Mouse (Mus musculus): ENCODE data around the gene Hopx. TPM values are rescaled to one million over a fixed set of nuclear protein-coding genes. Genes with fewer than 3 reads are reported as not detected.
A peak's percentile ranks its signal among the peaks of the same experiment; 100 is the strongest.

Hopx gene
- polyA plus RNA-seq, 1 experiment from 2014 or later: 8.8 TPM

DNA sequence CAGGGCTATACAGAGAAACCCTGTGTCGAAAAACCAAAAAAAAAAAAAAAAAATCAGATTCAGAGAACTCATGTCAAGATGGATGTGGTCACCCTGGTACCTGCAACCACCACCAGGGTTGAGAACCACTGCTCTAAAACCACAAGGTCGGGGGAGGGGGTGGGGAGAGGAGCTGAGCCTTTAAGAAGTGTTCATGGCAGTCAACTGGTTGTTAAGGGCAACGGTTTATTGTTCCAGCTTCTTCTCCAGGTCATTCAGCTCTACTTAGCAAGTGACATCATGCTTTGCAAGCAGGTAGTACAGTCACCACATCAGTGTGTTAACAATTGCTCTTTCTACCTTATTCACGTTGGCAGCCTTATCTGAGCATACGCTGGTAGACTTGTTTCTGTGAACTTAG, 29.7 kb upstream of the Hopx start:
- no peak for ATAC-seq (ENCODE audit: low read depth)
- WGBS: 68% methylated on average over 4 of the region's 5 CpGs
- no peaks in the 10 kb centered on the region for H3K36me3 ChIP-seq

GRCm38 (mm10) chr5:77143076-77143475, 28.2 kb upstream of the Hopx start:
- Histone ChIP-seq H3K36me3 (no peaks in the 10 kb centered on the region), H3K27ac (replicated peaks) (no peak overlapping the region), H3K4me1 (replicated peaks) (peaks cover 23% of the 10 kb centered on the region), H3K9me3 (no peaks in the 10 kb centered on the region), H3K9ac (no peak overlapping the region), H3K4me3 (no peak overlapping the region), H3K4me2 (no peak overlapping the region), H3K27me3 (no peaks in the 10 kb centered on the region)
- ATAC-seq (ENCODE audit: low read depth): no peak
- 79% methylated on average over 3 of the region's 3 CpGs for WGBS

More for the DNA sequence above, 29.7 kb upstream of the Hopx start:
- Histone ChIP-seq H3K9me3 (no peaks in the 10 kb centered on the region), H3K27ac (replicated peaks) (no peak overlapping the region), H3K9ac (no peak overlapping the region), H3K4me1 (replicated peaks) (peaks cover 17% of the 10 kb centered on the region), H3K27me3 (no peaks in the 10 kb centered on the region), H3K4me2 (no peak overlapping the region), H3K4me3 (no peak overlapping the region)

- Histone ChIP-seq H3K27ac (replicated peaks) (no peak overlapping the region), H3K36me3 (no peaks in the 10 kb centered on the region), H3K4me3 (no peak overlapping the region), H3K9me3 (no peaks in the 10 kb centered on the region), H3K4me1 (replicated peaks) (peaks cover 37% of the 10 kb centered on the region), H3K4me2 (no peak overlapping the region), H3K27me3 (no peaks in the 10 kb centered on the region), H3K9ac (no peak overlapping the region)
- ATAC-seq (ENCODE audit: low read depth): no peak
- 20% methylated on average over 7 of the region's 7 CpGs for WGBS
Observed at GRCm38 (mm10) chr5:77141336-77141735, 26.4 kb upstream of the Hopx start.

GRCm38 (mm10) chr5:77140861-77141260, 25.9 kb upstream of the Hopx start:
- no peak overlapping the region for H3K27ac ChIP-seq (replicated peaks)
- no peaks in the 10 kb centered on the region for H3K27me3 ChIP-seq
- H3K36me3 ChIP-seq: no peaks in the 10 kb centered on the region
- no peaks in the 10 kb centered on the region for H3K9me3 ChIP-seq
- H3K9ac ChIP-seq: no peak overlapping the region
- peaks cover 37% of the 10 kb centered on the region for H3K4me1 ChIP-seq (replicated peaks)
- no peak for ATAC-seq (ENCODE audit: low read depth)
- no peak overlapping the region for H3K4me3 ChIP-seq
- no peak overlapping the region for H3K4me2 ChIP-seq
- WGBS: 82% methylated on average over 6 of the region's 6 CpGs

DNA sequence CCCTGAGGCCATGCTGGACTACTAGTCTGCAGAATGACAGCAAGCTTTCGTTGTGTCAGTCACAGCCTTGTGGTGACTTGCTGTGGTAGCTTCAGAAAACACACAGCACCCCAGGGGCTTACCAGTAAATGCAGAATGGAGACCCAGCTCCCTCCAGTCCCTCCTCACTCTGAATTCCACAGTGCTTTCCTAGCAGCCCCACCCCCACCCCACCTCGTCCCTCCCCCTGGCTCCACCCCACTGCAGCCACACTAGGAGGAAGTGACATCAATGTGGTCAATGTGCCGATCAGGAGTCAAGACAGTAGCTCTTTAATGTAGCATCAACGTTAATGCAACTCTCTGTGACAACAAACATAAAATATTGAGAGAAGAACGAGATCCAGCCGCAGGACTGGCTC, 25.2 kb upstream of the Hopx start:
- 0 out of 2 replicates have a peak overlapping the region, but pooled peaks have one; percentile 14 for H3K27ac ChIP-seq (replicated peaks)
- no peaks in the 10 kb centered on the region for H3K27me3 ChIP-seq
- H3K4me1 ChIP-seq (replicated peaks): peaks cover 37% of the 10 kb centered on the region
- no peak overlapping the region for H3K9ac ChIP-seq
- WGBS: 37% methylated on average over 6 of the region's 6 CpGs
- no peaks in the 10 kb centered on the region for H3K9me3 ChIP-seq
- H3K4me2 ChIP-seq: no peak overlapping the region
- H3K36me3 ChIP-seq: no peaks in the 10 kb centered on the region
- ATAC-seq (ENCODE audit: low read depth): no peak
- H3K4me3 ChIP-seq: no peak overlapping the region

- Histone ChIP-seq H3K4me3 (no peak overlapping the region), H3K36me3 (no peaks in the 10 kb centered on the region), H3K27me3 (no peaks in the 10 kb centered on the region), H3K27ac (replicated peaks) (peak overlapping the region; percentile 59), H3K9ac (0 out of 2 replicates have a peak overlapping the region, but pooled peaks have one; percentile 8), H3K4me1 (replicated peaks) (peaks cover 37% of the 10 kb centered on the region), H3K9me3 (no peaks in the 10 kb centered on the region), H3K4me2 (no peak overlapping the region)
- peak; percentile 48 for ATAC-seq (ENCODE audit: low read depth)
- WGBS: 33% methylated on average over 8 of the region's 8 CpGs
Observed at GRCm38 (mm10) chr5:77137701-77138265, 22.9 kb upstream of the Hopx start.

- Histone ChIP-seq H3K27me3 (no peaks in the 10 kb centered on the region), H3K9ac (no peak overlapping the region), H3K27ac (replicated peaks) (peak overlapping the region; percentile 59; the same call in 1 of the 2 replicates), H3K4me1 (replicated peaks) (peaks cover 37% of the 10 kb centered on the region), H3K9me3 (no peaks in the 10 kb centered on the region), H3K36me3 (no peaks in the 10 kb centered on the region), H3K4me2 (no peak overlapping the region), H3K4me3 (no peak overlapping the region)
- no peak for ATAC-seq (ENCODE audit: low read depth)
- 64% methylated on average over 4 of the region's 4 CpGs for WGBS
Observed at GRCm38 (mm10) chr5:77136684-77137224, 21.8 kb upstream of the Hopx start.

GRCm38 (mm10) chr5:77134961-77135360, 20.0 kb upstream of the Hopx start:
- H3K36me3 ChIP-seq: no peaks in the 10 kb centered on the region
- no peaks in the 10 kb centered on the region for H3K27me3 ChIP-seq
- no peak overlapping the region for H3K4me3 ChIP-seq
- no peak overlapping the region for H3K9ac ChIP-seq
- H3K4me1 ChIP-seq (replicated peaks): peaks cover 21% of the 10 kb centered on the region
- H3K27ac ChIP-seq (replicated peaks): no peak overlapping the region
- ATAC-seq (ENCODE audit: low read depth): no peak
- WGBS: 96% methylated on average over 2 of the region's 2 CpGs
- no peak overlapping the region for H3K4me2 ChIP-seq
- H3K9me3 ChIP-seq: no peaks in the 10 kb centered on the region

DNA sequence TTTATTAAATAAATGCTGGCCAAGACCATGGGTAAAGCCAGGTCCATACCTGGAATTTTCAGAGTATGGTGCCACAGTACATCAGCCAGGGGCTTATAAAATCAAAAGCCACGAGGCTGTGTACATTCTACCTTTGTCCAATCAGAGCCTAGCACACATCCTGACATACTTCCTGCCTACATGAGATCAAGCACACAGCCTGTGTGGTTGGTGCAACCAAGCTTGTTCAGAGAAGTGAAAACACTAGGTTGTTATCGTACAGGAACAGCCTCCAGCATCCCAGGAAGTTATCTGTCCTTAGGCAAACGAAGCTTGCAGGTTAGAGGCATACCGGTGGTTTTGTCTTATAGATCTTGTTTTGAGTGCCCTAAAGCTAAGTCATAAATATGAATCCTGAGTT, 19.5 kb upstream of the Hopx start:
- Histone ChIP-seq H3K4me2 (no peak overlapping the region), H3K27ac (replicated peaks) (no peak overlapping the region), H3K9ac (no peak overlapping the region), H3K4me1 (replicated peaks) (peaks cover 17% of the 10 kb centered on the region), H3K36me3 (no peaks in the 10 kb centered on the region), H3K4me3 (no peak overlapping the region), H3K9me3 (no peaks in the 10 kb centered on the region), H3K27me3 (no peaks in the 10 kb centered on the region)
- no peak for ATAC-seq (ENCODE audit: low read depth)
- 80% methylated on average over 4 of the region's 4 CpGs for WGBS

- Histone ChIP-seq H3K9ac (no peak overlapping the region), H3K4me1 (replicated peaks) (peaks cover 17% of the 10 kb centered on the region), H3K9me3 (no peaks in the 10 kb centered on the region), H3K4me2 (no peak overlapping the region), H3K27ac (replicated peaks) (no peak overlapping the region), H3K36me3 (no peaks in the 10 kb centered on the region), H3K4me3 (no peak overlapping the region), H3K27me3 (no peaks in the 10 kb centered on the region)
- no peak for ATAC-seq (ENCODE audit: low read depth)
- 70% methylated on average over 5 of the region's 5 CpGs for WGBS
Observed at GRCm38 (mm10) chr5:77133960-77134359, 19.0 kb upstream of the Hopx start.

- Histone ChIP-seq H3K9me3 (no peaks in the 10 kb centered on the region), H3K4me2 (no peak overlapping the region), H3K27ac (replicated peaks) (no peak overlapping the region), H3K27me3 (no peaks in the 10 kb centered on the region), H3K4me3 (no peak overlapping the region), H3K4me1 (replicated peaks) (peaks cover 9% of the 10 kb centered on the region), H3K36me3 (no peaks in the 10 kb centered on the region), H3K9ac (no peak overlapping the region)
- no peak for ATAC-seq (ENCODE audit: low read depth)
- 92% methylated on average over 2 of the region's 2 CpGs for WGBS
Observed at GRCm38 (mm10) chr5:77132457-77133135, 17.7 kb upstream of the Hopx start.

GRCm38 (mm10) chr5:77131879-77132278, 17.0 kb upstream of the Hopx start:
- H3K9ac ChIP-seq: no peak overlapping the region
- ATAC-seq (ENCODE audit: low read depth): no peak
- H3K4me2 ChIP-seq: no peak overlapping the region
- no peak overlapping the region for H3K27ac ChIP-seq (replicated peaks)
- H3K4me3 ChIP-seq: no peak overlapping the region
- peaks cover 1% of the 10 kb centered on the region; the same call in 1 of the 2 replicates for H3K4me1 ChIP-seq (replicated peaks)
- 92% methylated on average over 8 of the region's 8 CpGs for WGBS
- H3K27me3 ChIP-seq: no peaks in the 10 kb centered on the region
- no peaks in the 10 kb centered on the region for H3K36me3 ChIP-seq
- no peaks in the 10 kb centered on the region for H3K9me3 ChIP-seq

All from neural tube, embryonic 13.5 days (tissue).